Mouse (Mus musculus): ENCODE results near the gene Poln. TPM values are rescaled to one million over a fixed set of nuclear protein-coding genes. Genes with fewer than 3 reads are reported as not detected.

Poln gene
- polyA plus RNA-seq, 1 experiment, result 0.04 TPM

- H3K27me3 ChIP-seq (ENCODE audit: control insufficient read depth, insufficient read depth, insufficient read length), result no peaks in the 10 kb centered on the region
- H3K4me3 ChIP-seq, result no peak overlapping the region
- no peaks in the 10 kb centered on the region for H3K79me2 ChIP-seq (ENCODE audit: control insufficient read depth, insufficient read depth)
- H3K36me3 ChIP-seq (ENCODE audit: control insufficient read depth, insufficient read depth), result no peaks in the 10 kb centered on the region
- no peak for TF ChIP-seq E2F4 (IDR thresholded peaks at IDR 0.05; ENCODE audit: insufficient read depth)
- no peak overlapping the region for H3K4me2 ChIP-seq (ENCODE audit: low read depth)
- no peak overlapping the region for H3ac ChIP-seq (ENCODE audit: control insufficient read depth, insufficient read length)
Observed at GRCm38 (mm10) chr5:34176691-34177090, 7.4 kb upstream of the Poln start.

GRCm38 (mm10) chr5:34175403-34175694 is 6.1 kb upstream of the Poln start:
- H3K27me3 ChIP-seq (ENCODE audit: control insufficient read depth, insufficient read depth, insufficient read length), result no peaks in the 10 kb centered on the region
- no peaks in the 10 kb centered on the region for H3K79me2 ChIP-seq (ENCODE audit: control insufficient read depth, insufficient read depth)
- H3K36me3 ChIP-seq (ENCODE audit: control insufficient read depth, insufficient read depth), result no peaks in the 10 kb centered on the region
- no peak overlapping the region for H3ac ChIP-seq (ENCODE audit: control insufficient read depth, insufficient read length)
- no peak overlapping the region for H3K4me2 ChIP-seq (ENCODE audit: low read depth)
- no peak overlapping the region for H3K4me3 ChIP-seq
- no peak for TF ChIP-seq POLR2A (IDR thresholded peaks at IDR 0.05; ENCODE audit: insufficient read length, low read depth)
- no peak for TF ChIP-seq USF1 (IDR thresholded peaks at IDR 0.05; ENCODE audit: low read depth)
- TF ChIP-seq REST (IDR thresholded peaks at IDR 0.05; ENCODE audit: insufficient read depth, insufficient read length), result no peak
- no peak for TF ChIP-seq SRF (IDR thresholded peaks at IDR 0.05; ENCODE audit: control insufficient read depth, insufficient read length, low read depth)

GRCm38 (mm10) chr5:34174550-34175402 is 5.5 kb upstream of the Poln start:
- Histone ChIP-seq H3K36me3 (ENCODE audit: control insufficient read depth, insufficient read depth) (no peaks in the 10 kb centered on the region), H3K79me2 (ENCODE audit: control insufficient read depth, insufficient read depth) (no peaks in the 10 kb centered on the region), H3K27me3 (ENCODE audit: control insufficient read depth, insufficient read depth, insufficient read length) (no peaks in the 10 kb centered on the region), H3ac (ENCODE audit: control insufficient read depth, insufficient read length) (no peak overlapping the region), H3K4me2 (ENCODE audit: low read depth) (no peak overlapping the region), H3K4me3 (no peak overlapping the region)
- no peak for TF ChIP-seq MAX (IDR thresholded peaks at IDR 0.05; ENCODE audit: low read depth)
- no peak for TF ChIP-seq USF1 (IDR thresholded peaks at IDR 0.05; ENCODE audit: low read depth)
- no peak for TF ChIP-seq E2F4 (IDR thresholded peaks at IDR 0.05; ENCODE audit: insufficient read depth)
- no peak for TF ChIP-seq MYOD1 (IDR thresholded peaks at IDR 0.05; ENCODE audit: control insufficient read depth in 1 of 3, insufficient read length in 2 of 3, low read depth in 2 of 3)
- TF ChIP-seq TCF12 (IDR thresholded peaks at IDR 0.05; ENCODE audit: insufficient read depth, poor library complexity, severe bottlenecking), result no peak
- TF ChIP-seq SRF (IDR thresholded peaks at IDR 0.05; ENCODE audit: control insufficient read depth, insufficient read length, low read depth), result no peak
- TF ChIP-seq POLR2AphosphoS2 (IDR thresholded peaks at IDR 0.05; ENCODE audit: insufficient read length, low read depth), result no peak
- TF ChIP-seq TCF3 (IDR thresholded peaks at IDR 0.05; ENCODE audit: insufficient read length, low read depth), result no peak
- TF ChIP-seq POLR2A (IDR thresholded peaks at IDR 0.05; ENCODE audit: insufficient read length, low read depth), result no peak
- no peak for TF ChIP-seq MYOG (IDR thresholded peaks at IDR 0.05; ENCODE audit: control insufficient read depth in 1 of 3, insufficient read depth in 1 of 3, insufficient read length in 2 of 3, low read depth in 2 of 3)
- TF ChIP-seq CEBPB (IDR thresholded peaks at IDR 0.05; ENCODE audit: insufficient read depth, poor library complexity, severe bottlenecking), result no peak
- no peak for TF ChIP-seq REST (IDR thresholded peaks at IDR 0.05; ENCODE audit: insufficient read depth, insufficient read length)

GRCm38 (mm10) chr5:34174021-34174420 is 4.8 kb upstream of the Poln start:
- no peak overlapping the region for H3ac ChIP-seq (ENCODE audit: control insufficient read depth, insufficient read length)
- TF ChIP-seq REST (IDR thresholded peaks at IDR 0.05; ENCODE audit: insufficient read depth, insufficient read length) (no peak), CEBPB (IDR thresholded peaks at IDR 0.05; ENCODE audit: insufficient read depth, poor library complexity, severe bottlenecking) (no peak), MAX (IDR thresholded peaks at IDR 0.05; ENCODE audit: low read depth) (no peak), TCF3 (IDR thresholded peaks at IDR 0.05; ENCODE audit: insufficient read length, low read depth) (no peak), USF1 (IDR thresholded peaks at IDR 0.05; ENCODE audit: low read depth) (no peak), POLR2AphosphoS2 (IDR thresholded peaks at IDR 0.05; ENCODE audit: insufficient read length, low read depth) (no peak), POLR2A (IDR thresholded peaks at IDR 0.05; ENCODE audit: insufficient read length, low read depth) (no peak), SRF (IDR thresholded peaks at IDR 0.05; ENCODE audit: control insufficient read depth, insufficient read length, low read depth) (no peak), TCF12 (IDR thresholded peaks at IDR 0.05; ENCODE audit: insufficient read depth, poor library complexity, severe bottlenecking) (no peak), E2F4 (IDR thresholded peaks at IDR 0.05; ENCODE audit: insufficient read depth) (no peak), MYOD1 (IDR thresholded peaks at IDR 0.05; ENCODE audit: control insufficient read depth in 1 of 3, insufficient read length in 2 of 3, low read depth in 2 of 3) (no peak), MYOG (IDR thresholded peaks at IDR 0.05; ENCODE audit: control insufficient read depth in 1 of 3, insufficient read depth in 1 of 3, insufficient read length in 2 of 3, low read depth in 2 of 3) (no peak)
- no peak overlapping the region for H3K4me2 ChIP-seq (ENCODE audit: low read depth)
- H3K4me3 ChIP-seq, result no peak overlapping the region
- peaks cover under 1% of the 10 kb centered on the region for H3K79me2 ChIP-seq (ENCODE audit: control insufficient read depth, insufficient read depth)
- H3K36me3 ChIP-seq (ENCODE audit: control insufficient read depth, insufficient read depth), result no peaks in the 10 kb centered on the region
- H3K27me3 ChIP-seq (ENCODE audit: control insufficient read depth, insufficient read depth, insufficient read length), result no peaks in the 10 kb centered on the region

GRCm38 (mm10) chr5:34170726-34171125 is 1.5 kb upstream of the Poln start:
- Histone ChIP-seq H3K79me2 (ENCODE audit: control insufficient read depth, insufficient read depth) (peaks cover 29% of the 10 kb centered on the region), H3K4me3 (no peak overlapping the region), H3K36me3 (ENCODE audit: control insufficient read depth, insufficient read depth) (peaks cover 2% of the 10 kb centered on the region), H3ac (ENCODE audit: control insufficient read depth, insufficient read length) (no peak overlapping the region), H3K27me3 (ENCODE audit: control insufficient read depth, insufficient read depth, insufficient read length) (no peaks in the 10 kb centered on the region), H3K4me2 (ENCODE audit: low read depth) (no peak overlapping the region)
- TF ChIP-seq TCF3 (IDR thresholded peaks at IDR 0.05; ENCODE audit: insufficient read length, low read depth) (no peak), REST (IDR thresholded peaks at IDR 0.05; ENCODE audit: insufficient read depth, insufficient read length) (no peak), CEBPB (IDR thresholded peaks at IDR 0.05; ENCODE audit: insufficient read depth, poor library complexity, severe bottlenecking) (no peak), SRF (IDR thresholded peaks at IDR 0.05; ENCODE audit: control insufficient read depth, insufficient read length, low read depth) (no peak), MAX (IDR thresholded peaks at IDR 0.05; ENCODE audit: low read depth) (no peak), USF1 (IDR thresholded peaks at IDR 0.05; ENCODE audit: low read depth) (no peak), E2F4 (IDR thresholded peaks at IDR 0.05; ENCODE audit: insufficient read depth) (no peak)

Measured in myocyte (in vitro differentiated cells).